Mouse (Mus musculus) brain, embryonic 14.5 days (tissue): ENCODE measurements around the gene Mavs.
"Not testable (repeated sequence)": the region's sequence is repeated elsewhere in the genome, so short reads cannot be mapped to it uniquely, and the experiment has no call there.

Experiments used
- CTCF ChIP-seq: fragments of 200-500 bp; IDR thresholded peaks from 2 replicates; pipeline ENCODE4 v1.5.1; 2012; ENCODE audit warnings: inconsistent platforms, mild to moderate bottlenecking, moderate library complexity, borderline replicate concordance; ENCODE audit not compliant: insufficient read depth, insufficient read length; ENCODE audit errors: extremely low read depth
- POLR2A ChIP-seq: fragments of 200-500 bp; IDR thresholded peaks from 2 replicates; pipeline ENCODE4 v1.6.1; 2012; ENCODE audit warnings: mild to moderate bottlenecking, inconsistent platforms, borderline replicate concordance; ENCODE audit not compliant: poor library complexity, insufficient read depth, insufficient read length, severe bottlenecking; ENCODE audit errors: extremely low read depth

GRCm38 (mm10) chr2:131226669-131227068 lies 7.2 kb upstream of the Mavs start:
- not testable (repeated sequence) for TF ChIP-seq CTCF, POLR2A
